ENCODE assay signal across 8 mouse cellular contexts in the genomic region with DNA sequence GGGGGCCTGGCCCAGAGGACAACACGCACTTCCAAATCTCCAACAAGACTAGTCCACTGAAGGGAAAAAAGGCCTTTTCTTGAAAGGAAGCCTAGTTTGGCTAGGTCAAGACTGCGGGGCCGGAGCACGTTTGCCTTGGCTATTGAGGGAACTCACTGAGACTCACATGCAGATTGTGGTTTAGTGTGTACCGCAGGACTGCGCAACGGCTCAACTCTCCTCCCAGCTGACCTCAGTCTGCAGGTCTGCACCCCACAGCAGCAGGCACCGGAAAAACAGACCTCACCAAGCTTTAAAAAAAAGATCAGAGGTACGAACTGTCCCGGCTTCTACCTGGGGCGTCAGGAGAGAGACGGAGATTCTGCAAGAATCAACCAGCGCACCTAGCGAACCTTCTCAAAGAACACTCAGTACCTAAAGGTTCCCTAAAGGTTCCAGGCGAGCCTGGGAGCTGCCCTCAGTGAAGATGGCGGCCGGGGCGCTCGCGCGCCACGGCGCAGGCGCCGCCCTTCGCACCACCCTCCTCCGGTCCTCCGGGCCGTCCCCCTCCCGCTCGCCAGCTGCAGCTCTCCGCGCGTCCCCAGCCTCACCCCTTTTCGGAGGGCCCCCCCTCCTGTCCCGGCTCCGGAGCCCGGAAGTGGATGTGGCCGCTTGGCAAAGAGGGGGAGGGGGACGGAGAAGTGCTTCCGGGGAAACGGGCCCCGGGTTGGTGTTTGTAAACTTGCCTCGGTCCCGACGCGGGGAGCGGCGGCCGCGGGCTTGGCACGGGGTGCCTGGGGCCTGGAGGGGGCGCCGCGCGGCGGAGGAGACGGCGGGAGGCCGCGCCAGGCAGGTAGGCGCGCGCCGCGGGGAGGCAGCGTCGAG. TPM values are rescaled to one million over a fixed set of nuclear protein-coding genes. Genes with fewer than 3 reads are reported as not detected.
DNase-seq lines count a peak whose midpoint lies in the region; ATAC-seq and TF ChIP-seq lines count a peak whose summit lies in the region.

A gene (plus strand): TSS at position 279 of the 864 bp plus-strand sequence.

- H3K4me3 ChIP-seq in bone marrow macrophage, adult 2 months (ENCODE audit: insufficient read depth, low read length): peak within 1 kb of the TSS; percentile 89
- peak within 1 kb of the TSS; percentile 98 for H3K4me3 ChIP-seq in embryonic fibroblast, embryonic 13.5 days (ENCODE audit: insufficient read depth, low read length)
- peak within 1 kb of the TSS; percentile 93 for H3K4me3 ChIP-seq in heart, embryonic 10.5 days
- H3K4me3 ChIP-seq in kidney, embryonic 15.5 days (replicated peaks): peak within 1 kb of the TSS; percentile 69

- peak; percentile 96 for ATAC-seq in kidney, embryonic 15.5 days (replicated peaks; ENCODE audit: low FRiP score)
- peak; percentile 90 for ATAC-seq in monocyte, adult 5-6 weeks (replicated peaks; ENCODE audit: insufficient number of reproducible peaks, low FRiP score, low TSS enrichment, poor library complexity, severe bottlenecking)

- under 1% methylated on average over 62 of the region's 68 CpGs for WGBS in heart, embryonic 10.5 days
- WGBS in kidney, embryonic 15.5 days: under 1% methylated on average over 64 of the region's 68 CpGs

- H3K9ac ChIP-seq in kidney, embryonic 15.5 days: peak within 1 kb of the TSS; percentile 79

- TF ChIP-seq POLR2A in bone marrow macrophage, adult 2 months (IDR thresholded peaks at IDR 0.05; ENCODE audit: borderline replicate concordance, low read depth, low read length): no peak
- peak; percentile 39 for TF ChIP-seq POLR2A in embryonic fibroblast, embryonic 13.5 days (IDR thresholded peaks at IDR 0.05; ENCODE audit: low read depth, low read length)

- H3K27me3 ChIP-seq in heart, embryonic 10.5 days (ENCODE audit: insufficient read depth, poor library complexity, severe bottlenecking): no peaks in the 10 kb centered on the region
- H3K27me3 ChIP-seq in kidney, embryonic 15.5 days: no peaks in the 10 kb centered on the region

- H3K27ac ChIP-seq in bone marrow macrophage, adult 2 months (ENCODE audit: insufficient read depth, low read depth, low read length): peak within 1 kb of the TSS; percentile 96
- peak within 1 kb of the TSS; percentile 92 for H3K27ac ChIP-seq in embryonic fibroblast, embryonic 13.5 days (ENCODE audit: insufficient read depth, low read length)
- peak within 1 kb of the TSS; percentile 100 for H3K27ac ChIP-seq in heart, embryonic 10.5 days
- H3K27ac ChIP-seq in kidney, embryonic 15.5 days: peak within 1 kb of the TSS; percentile 98

- peaks cover 35% of the 10 kb centered on the region for H3K36me3 ChIP-seq in heart, embryonic 10.5 days
- peaks cover 36% of the 10 kb centered on the region for H3K36me3 ChIP-seq in kidney, embryonic 15.5 days

- H3K4me1 ChIP-seq in bone marrow macrophage, adult 2 months (ENCODE audit: control insufficient read depth, insufficient read depth, low read length): peaks cover 22% of the 10 kb centered on the region
- peaks cover 7% of the 10 kb centered on the region for H3K4me1 ChIP-seq in embryonic fibroblast, embryonic 13.5 days (ENCODE audit: control insufficient read depth, insufficient read depth, low read length)
- peaks cover 29% of the 10 kb centered on the region for H3K4me1 ChIP-seq in heart, embryonic 10.5 days
- peaks cover 50% of the 10 kb centered on the region for H3K4me1 ChIP-seq in kidney, embryonic 15.5 days

- H3K4me2 ChIP-seq in kidney, embryonic 15.5 days: peak within 1 kb of the TSS; percentile 78

- no peak for TF ChIP-seq CTCF in bone marrow macrophage, adult 2 months (IDR thresholded peaks at IDR 0.05; ENCODE audit: low read depth, low read length)
- TF ChIP-seq CTCF in embryonic fibroblast, embryonic 13.5 days (IDR thresholded peaks at IDR 0.05; ENCODE audit: borderline replicate concordance, insufficient read depth, low read length): no peak

- H3K9me3 ChIP-seq in heart, embryonic 10.5 days: no peaks in the 10 kb centered on the region
- H3K9me3 ChIP-seq in kidney, embryonic 15.5 days (replicated peaks): no peaks in the 10 kb centered on the region

- DNase-seq in A20 (ENCODE audit: low read depth, low spot score) (peak; percentile 99), liver (peak; percentile 96)
- DNase-seq in heart, embryonic 10.5 days (ENCODE audit: low spot score): peak; percentile 97
- peak; percentile 92 to 95 for DNase-seq in spleen, postnatal 4 days (ENCODE audit: low spot score in 2 of 2)

RNA-seq across cellular contexts. Expression of the gene that starts here (rescaled TPM):
- polyA plus RNA-seq in bone marrow macrophage, adult 2 months (2012; ENCODE audit: insufficient read depth, insufficient read length, missing spikeins): 71.6 and 79.5 TPM in 2 replicates
- 40.9 and 49.5 TPM in 2 replicates for polyA plus RNA-seq in embryonic fibroblast, embryonic 13.5 days (2011; ENCODE audit: insufficient read length, low read depth, missing spikeins)
- polyA plus RNA-seq in heart, embryonic 10.5 days (2016; fragmentation: Nextera tagmentation; extraction: Ambion mirVana): 35.7 and 50.1 TPM in 2 replicates
- polyA plus RNA-seq in kidney, embryonic 15.5 days (2015; fragmentation: Nextera tagmentation; extraction: Ambion mirVana): 72.7 and 77.1 TPM in 2 replicates
- 58.9 to 62.9 TPM (median 60.3 TPM) in 3 replicates for total RNA-seq in monocyte, adult 5-6 weeks (2017)

Comparison
In these comparisons a context has a peak if more than half of its experiments do, and no peak if none do; other contexts are left out.
1. Peak in every context shown above with its lines: DNase-seq, ATAC-seq, H3K4me3 ChIP-seq and H3K27ac ChIP-seq.